Mouse (Mus musculus) myocyte (in vitro differentiated cells): ENCODE data around the gene Iqschfp.

Experiments used
- CEBPB ChIP-seq: IDR thresholded peaks from 2 replicates; pipeline ENCODE4 v1.6.1; 2011; ENCODE audit warnings: mild to moderate bottlenecking, moderate library complexity; ENCODE audit not compliant: poor library complexity, insufficient read depth, severe bottlenecking
- E2F4 ChIP-seq: IDR thresholded peaks from one replicate; pipeline ENCODE4 v1.6.1; 2011; ENCODE audit warnings: mild to moderate bottlenecking, control low read depth, moderate library complexity; ENCODE audit not compliant: insufficient read depth
- MAX ChIP-seq: IDR thresholded peaks from one replicate; pipeline ENCODE4 v1.6.1; 2011; ENCODE audit warnings: low read depth, mild to moderate bottlenecking, control low read depth
- MYOD1 ChIP-seq, 3 experiments: IDR thresholded peaks; one replicate each; pipeline ENCODE4 v1.6.1; 2011; ENCODE audit warnings: control low read depth in 2 of 3, low read depth in 2 of 3, mild to moderate bottlenecking in 2 of 3, moderate library complexity in 1 of 3; ENCODE audit not compliant: insufficient read length in 2 of 3, control insufficient read depth in 1 of 3
- MYOG ChIP-seq, 3 experiments: IDR thresholded peaks; one replicate each; pipeline ENCODE4 v1.6.1; 2011; ENCODE audit warnings: control low read depth in 2 of 3, low read depth in 2 of 3, mild to moderate bottlenecking in 2 of 3; ENCODE audit not compliant: insufficient read length in 2 of 3, control insufficient read depth in 1 of 3, insufficient read depth in 1 of 3
- POLR2A ChIP-seq: IDR thresholded peaks from one replicate; pipeline ENCODE4 v1.6.1; 2011; ENCODE audit warnings: low read depth, mild to moderate bottlenecking, control low read depth, moderate library complexity; ENCODE audit not compliant: insufficient read length
- POLR2AphosphoS2 ChIP-seq: IDR thresholded peaks from one replicate; pipeline ENCODE4 v1.6.1; 2011; ENCODE audit warnings: low read depth, control low read depth; ENCODE audit not compliant: insufficient read length
- REST ChIP-seq: IDR thresholded peaks from one replicate; pipeline ENCODE4 v1.6.1; 2011; ENCODE audit warnings: mild to moderate bottlenecking, control low read depth, moderate library complexity; ENCODE audit not compliant: insufficient read depth, insufficient read length
- SRF ChIP-seq: IDR thresholded peaks from one replicate; pipeline ENCODE4 v1.6.1; 2011; ENCODE audit warnings: low read depth; ENCODE audit not compliant: control insufficient read depth, insufficient read length
- TCF12 ChIP-seq: IDR thresholded peaks from one replicate; pipeline ENCODE4 v1.6.1; 2011; ENCODE audit warnings: mild to moderate bottlenecking, control low read depth; ENCODE audit not compliant: poor library complexity, insufficient read depth, severe bottlenecking
- USF1 ChIP-seq: IDR thresholded peaks from one replicate; pipeline ENCODE4 v1.6.1; 2011; ENCODE audit warnings: low read depth, mild to moderate bottlenecking, control low read depth, moderate library complexity

- no peak for TF ChIP-seq USF1
- TF ChIP-seq POLR2A, result no peak
- TF ChIP-seq MYOG (IDR thresholded peaks at IDR 0.05; ENCODE audit: control insufficient read depth in 1 of 3, insufficient read depth in 1 of 3, insufficient read length in 2 of 3, low read depth in 2 of 3), result no peak
- TF ChIP-seq MAX, result no peak
- TF ChIP-seq TCF12, result no peak
- no peak for TF ChIP-seq POLR2AphosphoS2
- no peak for TF ChIP-seq CEBPB
- no peak for TF ChIP-seq SRF
- TF ChIP-seq E2F4, result no peak
- TF ChIP-seq MYOD1 (IDR thresholded peaks at IDR 0.05; ENCODE audit: control insufficient read depth in 1 of 3, insufficient read length in 2 of 3, low read depth in 2 of 3), result no peak
- TF ChIP-seq REST, result no peak
These were observed 258.7 kb downstream of the Iqschfp start for GRCm38 (mm10) chr3:68150688-68151087.
